Mouse (Mus musculus): ENCODE results near the gene Blcap. TPM values are rescaled to one million over a fixed set of nuclear protein-coding genes. Genes with fewer than 3 reads are reported as not detected.

The Blcap gene
- total RNA-seq, 2 experiments from 2014 or later = 120 to 136 TPM

DNA sequence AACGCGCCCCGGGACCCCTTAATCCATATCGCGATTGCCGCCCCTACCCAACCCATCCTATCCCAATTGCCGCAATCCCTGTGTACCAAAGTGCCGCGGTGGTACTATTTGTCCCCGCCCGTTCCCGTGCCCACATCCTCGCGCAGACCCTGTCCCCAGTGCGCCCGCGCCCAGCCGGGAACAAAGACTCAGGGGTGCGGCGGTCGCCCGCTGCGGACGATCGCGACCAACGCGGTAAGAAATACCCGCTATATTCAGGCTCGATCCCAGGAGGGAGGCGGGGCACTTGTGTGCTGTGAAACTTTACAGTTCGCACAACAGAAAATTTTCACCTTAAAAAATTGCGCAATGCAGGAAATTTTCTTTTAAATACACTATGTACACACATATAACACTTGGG, 10.8 kb downstream of the Blcap start:
- no peak for DNase-seq (ENCODE audit: low spot score in 2 of 2)

DNA sequence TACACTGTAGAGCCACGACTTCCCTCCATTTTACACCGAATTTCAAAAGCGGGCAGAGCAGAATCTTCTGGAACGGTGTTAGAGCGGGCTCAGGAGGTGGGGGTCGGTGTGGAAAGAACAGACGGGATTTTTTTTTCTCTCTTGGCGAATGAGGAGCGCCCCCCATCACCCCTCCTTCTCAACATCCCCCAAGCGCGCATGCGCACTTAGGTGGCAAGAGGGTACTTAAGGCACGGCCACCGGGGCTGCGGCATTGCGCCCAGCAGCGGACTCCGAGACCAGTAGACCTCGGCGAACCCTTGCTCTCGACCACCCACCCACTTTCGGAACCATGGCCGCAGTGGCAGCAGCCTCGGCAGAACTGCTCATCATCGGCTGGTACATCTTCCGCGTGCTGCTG, 11.2 kb downstream of the Blcap start, which contains the start of gene Nnat:
Gene Nnat (plus strand): TSS at position 221 of the 400 bp plus-strand sequence.
- peak in 1 of 2 experiments; percentile 51 for DNase-seq (ENCODE audit: low spot score in 2 of 2)

DNA sequence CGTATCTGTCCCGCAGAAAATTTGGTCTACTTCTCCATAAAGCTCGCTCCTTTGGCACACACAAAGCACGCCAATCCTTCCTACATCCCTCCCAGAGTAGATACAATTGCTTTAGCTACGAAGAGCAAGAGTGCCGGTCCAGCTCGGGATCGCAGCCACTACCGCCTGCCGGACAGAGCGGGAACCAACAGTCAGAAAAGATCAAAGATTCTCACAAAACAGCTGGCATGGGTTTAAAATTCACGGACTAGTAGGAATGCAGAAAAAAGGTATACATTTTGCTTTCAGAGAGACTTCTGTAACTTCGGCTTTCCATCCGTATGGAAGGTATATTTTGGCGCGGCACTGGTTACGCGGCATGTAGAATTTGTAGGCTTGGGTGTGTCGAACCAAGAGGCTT, 11.6 kb downstream of the Blcap start:
- no peak for DNase-seq (ENCODE audit: low spot score in 2 of 2)

DNA sequence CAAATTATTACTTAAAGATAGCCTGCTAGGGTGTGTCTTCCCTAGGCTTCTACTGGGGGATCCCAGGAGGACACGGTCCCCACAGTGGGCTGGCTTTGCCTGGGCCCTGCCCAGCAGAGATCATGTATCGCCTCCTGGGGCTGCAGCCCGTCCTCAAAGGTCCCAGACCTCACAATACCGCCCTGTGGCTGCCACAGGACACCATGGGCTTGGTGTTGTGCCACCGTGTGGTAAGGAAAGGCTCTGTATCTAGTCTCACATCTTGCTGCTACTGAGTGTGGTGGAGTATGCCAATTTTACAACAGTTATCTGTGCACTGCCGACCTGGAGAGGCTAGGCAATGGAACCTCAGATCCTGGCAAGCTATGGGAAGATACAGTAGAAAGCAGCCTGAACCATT, 12.6 kb downstream of the Blcap start:
- DNase-seq (ENCODE audit: low spot score in 2 of 2) = no peak

DNA sequence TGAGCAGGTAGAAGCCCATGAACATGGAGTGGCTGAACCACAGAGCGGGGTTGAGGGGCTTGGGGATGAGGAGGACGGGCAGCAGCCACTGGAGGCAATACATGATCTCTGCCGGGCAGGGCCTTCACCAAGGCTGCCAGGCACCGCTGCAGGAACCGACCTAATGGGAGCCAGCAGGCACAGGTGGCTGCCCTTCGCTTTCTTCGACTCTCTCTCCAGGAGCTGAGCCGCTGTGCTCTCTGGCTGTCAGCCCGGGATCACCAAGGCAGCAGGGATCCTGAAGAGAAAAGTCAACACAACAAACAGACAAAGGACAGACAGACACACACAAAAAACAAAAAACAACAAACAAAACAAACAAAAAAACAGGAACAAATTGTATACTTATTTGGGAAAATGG, 13.0 kb downstream of the Blcap start:
- DNase-seq (ENCODE audit: low spot score in 2 of 2) = no peak

DNA sequence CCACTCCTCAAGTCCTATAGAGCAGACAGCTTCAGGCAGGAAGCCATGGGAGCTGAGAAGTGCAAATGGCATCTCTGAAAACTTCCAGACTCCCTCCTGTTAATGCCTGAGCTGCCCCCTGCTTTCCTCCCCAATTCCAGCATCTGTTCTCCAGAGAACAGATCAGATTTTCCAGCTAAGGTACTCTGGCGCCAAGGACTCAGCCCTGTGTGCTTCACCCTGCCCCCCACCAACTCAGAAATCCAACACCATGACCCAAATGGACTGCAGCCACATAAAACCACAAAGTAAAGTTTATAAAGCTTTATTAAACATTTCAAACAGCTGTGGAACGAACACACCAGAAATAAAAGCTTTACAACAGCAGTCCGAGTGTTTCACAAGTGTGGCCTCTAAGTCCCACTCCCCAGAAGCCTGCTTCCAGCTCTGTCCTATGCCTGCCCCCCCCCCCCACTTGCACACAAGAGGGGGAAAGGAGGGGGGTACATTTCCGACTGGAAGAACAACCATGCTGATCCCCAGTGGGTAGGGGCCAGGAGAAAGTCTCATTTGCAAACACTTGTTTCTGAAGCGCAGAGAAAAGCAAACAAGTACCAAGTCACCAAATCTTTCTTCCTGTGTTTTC, 14.9 kb downstream of the Blcap start:
- no peak for DNase-seq (ENCODE audit: low spot score in 2 of 2)

DNA sequence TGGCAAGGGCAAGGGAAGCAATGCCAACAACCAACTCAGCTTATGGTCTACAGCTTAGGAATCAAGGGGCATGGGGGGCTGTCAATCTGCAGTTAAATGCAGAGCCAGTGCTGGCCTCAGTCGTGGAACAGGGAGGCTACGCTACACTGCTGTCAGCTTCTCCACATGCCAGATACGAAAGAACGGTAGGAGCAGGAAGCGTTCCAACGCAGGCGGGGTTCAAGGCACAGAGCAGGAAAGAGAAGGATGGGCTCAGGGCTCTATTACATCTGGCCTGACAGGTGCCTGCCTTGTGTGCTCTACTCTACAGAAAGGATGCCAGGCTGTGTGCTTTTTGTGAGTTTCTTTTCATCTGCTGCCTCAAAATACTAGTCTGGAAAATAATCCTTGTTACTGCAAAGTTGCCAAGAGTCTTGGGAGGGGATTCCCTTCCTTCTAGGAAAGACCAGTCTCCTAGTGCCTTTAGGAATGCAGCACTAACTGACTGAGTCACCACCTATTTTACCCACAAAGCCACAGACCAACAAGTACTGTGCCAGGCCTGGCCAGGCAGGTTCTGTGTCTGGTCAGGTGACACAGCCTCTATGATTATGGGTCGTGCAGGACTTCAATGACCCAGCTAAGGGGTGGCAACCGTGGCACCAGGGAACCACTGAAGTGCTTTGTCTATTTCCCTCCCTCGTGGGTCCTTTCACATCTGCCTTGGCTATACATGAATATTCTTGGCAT, 18.8 kb downstream of the Blcap start:
- no peak for DNase-seq (ENCODE audit: low spot score in 2 of 2)

DNA sequence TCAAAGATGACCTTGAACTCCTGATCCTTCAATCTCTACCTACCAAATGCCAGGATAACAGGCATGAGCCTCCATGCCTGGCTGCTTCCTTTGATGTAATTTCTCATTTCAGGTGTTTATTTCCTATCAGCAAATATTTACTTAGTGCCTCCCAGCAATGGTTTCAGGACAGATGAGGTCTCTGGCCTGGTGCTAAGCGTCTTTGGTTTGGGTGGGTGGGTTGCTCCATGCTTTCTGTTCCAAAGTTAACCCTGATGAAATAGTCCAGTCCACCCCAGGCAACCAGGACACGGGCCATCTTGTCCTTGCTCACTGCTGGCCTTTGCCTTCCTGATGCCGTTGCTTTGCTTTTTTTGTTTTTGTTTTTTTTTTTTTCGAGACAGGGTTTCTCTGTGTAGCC, 20.8 kb downstream of the Blcap start:
- DNase-seq (ENCODE audit: low spot score in 2 of 2) = no peak

DNA sequence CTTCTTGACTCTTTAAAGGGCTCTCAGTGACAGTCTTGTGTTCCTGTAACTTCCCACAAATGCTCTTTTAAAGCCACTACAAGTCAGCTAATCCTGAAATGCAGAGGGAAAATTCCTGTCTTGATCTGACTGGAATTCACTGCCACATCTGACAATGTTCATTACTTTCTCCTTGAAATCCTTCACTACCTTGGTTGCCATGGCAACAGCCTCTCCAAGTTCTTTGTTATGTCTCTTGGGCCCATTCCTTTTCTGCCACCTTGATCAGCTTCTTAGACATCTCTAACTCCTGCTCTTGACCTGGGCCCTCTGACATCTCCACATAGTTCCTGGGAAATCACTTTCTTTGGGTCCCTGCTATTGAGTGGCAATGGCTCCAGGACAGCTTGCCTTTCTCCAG, 24.4 kb downstream of the Blcap start:
- DNase-seq (ENCODE audit: low spot score in 2 of 2) = no peak

DNA sequence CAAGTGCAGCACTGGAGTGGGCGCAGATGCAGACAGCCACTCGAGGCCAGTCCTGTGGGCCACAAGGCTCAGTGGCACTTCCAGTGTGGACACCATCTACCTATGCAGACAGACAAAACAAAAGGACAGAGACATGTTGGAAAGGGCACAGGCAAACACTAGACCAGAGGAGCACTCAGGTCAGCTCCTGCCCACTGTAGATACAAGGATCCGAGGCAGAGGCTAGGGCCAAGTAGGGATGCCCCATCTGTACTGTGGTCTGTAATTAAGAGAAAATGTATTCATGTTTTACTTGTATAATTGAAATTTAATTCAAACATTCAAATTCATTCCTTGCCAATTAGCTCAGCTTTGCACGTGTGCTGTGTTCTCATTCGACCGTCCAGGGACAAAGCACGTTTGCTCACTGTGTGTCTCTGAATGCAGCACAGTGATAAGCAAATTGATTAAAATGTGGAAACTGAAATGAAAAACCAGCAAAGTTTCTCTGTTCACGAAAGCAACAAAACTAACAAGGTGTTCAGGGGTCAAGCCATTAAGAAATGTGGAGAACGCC, 26.7 kb downstream of the Blcap start:
- no peak for DNase-seq (ENCODE audit: low spot score in 2 of 2)

DNA sequence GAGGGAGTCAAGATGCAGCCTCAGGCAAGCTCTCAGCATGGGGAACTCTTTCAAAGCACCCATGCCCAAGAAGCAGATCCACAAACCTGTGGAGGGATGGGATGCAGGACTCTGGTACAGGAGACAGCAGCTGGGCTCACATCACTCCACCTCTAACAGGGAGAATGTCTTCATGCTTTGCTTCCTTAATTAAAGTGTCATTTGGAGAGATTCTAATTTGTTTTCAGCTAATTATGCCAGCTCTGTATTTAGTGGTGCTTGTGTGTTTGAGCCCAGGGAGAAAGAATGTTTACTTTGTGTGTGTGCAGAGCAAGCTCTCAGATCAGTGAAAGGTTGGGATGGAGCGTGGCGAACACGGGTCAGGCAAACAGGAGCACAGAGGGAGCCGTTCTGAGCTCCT, 28.7 kb downstream of the Blcap start:
- DNase-seq (ENCODE audit: low spot score in 2 of 2) = no peak

DNA sequence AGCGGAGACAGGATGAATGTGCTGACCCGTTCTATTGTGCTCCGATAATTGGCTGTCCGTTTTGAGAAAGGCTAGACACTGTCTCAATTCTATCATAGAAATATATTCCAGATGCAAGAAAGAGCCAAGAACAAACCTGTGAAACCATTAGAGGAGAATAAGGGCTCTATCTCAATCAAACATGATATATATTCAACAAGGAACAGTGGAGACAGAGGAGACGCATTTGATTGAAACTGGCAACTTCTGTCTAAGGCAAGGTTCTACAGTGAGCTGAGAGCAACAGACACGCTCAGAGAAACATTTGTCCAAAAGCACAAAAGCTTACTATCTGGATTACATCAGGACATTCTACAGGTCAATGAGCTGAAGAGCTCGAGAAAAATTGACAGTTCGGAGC, 29.4 kb downstream of the Blcap start:
- DNase-seq (ENCODE audit: low spot score in 2 of 2) = no peak

DNA sequence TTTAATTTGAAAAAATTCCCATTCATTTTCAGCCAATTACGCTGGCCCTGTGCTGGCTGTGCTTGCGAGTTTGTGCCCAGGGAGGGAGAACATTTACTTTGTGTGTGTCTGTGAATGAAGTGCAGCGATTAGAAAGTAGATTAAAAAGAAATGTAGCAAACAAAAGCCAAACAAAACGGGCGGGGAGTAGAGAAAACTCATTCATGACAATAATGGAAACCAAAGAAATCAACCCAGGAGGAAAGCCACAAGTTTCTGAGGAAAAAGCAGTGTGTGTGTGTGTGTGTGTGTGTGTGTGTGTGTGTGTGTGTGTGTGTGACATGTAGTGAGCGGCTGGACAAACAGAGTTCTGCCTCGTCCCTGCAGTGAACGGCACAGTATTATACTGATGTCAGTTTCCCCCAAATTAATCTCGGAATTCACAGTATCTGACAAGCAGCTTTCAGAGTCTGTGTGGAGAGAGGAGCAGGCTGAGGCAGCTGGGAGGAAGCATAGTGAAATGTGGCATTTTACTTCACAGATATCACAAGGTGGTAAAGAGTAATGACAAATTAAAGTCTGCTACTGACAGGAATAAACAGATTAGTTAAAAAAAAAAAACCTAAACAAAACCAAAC, 30.0 kb downstream of the Blcap start:
- no peak for DNase-seq (ENCODE audit: low spot score in 2 of 2)

DNA sequence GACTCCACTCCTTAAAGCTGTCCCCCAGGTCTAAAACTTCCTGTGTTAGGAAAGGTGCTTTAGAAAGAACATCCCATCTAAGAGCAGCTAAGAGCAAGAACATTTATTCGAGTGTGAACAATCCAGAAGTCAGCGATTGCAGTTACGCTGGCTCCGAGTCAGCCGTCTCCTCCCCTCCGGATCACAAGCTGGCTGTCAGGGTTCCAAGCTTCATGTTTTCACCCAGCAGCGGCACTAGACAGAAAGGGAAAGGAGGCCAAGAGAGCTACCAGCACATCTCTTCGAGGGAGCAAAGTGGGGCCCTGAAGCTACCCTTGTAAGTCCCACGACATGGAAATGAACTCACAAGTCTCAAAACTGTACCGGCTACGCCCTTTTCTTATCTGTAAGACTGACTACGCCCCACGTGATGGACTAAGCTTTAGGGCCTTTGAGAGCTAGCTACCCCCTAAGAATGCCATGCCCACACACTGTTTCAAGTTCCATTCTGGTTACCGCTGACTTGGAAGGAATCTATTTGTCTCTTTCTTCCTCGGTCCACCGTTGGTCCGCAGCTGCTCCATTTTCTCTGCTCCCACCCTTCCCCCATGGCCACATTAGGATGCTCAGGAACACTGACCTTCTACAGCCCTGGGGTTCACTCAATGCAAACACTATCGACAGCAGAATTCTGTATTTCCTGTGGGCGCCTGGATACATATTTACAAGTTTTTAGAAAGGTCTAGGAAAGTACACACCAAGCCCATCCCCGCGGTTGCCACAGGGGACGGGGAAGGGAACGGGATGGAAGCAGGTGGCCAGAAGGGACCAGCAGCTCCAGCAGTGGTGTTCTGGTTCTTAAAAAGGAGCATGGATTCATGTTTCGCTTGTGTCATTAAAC, 30.8 kb downstream of the Blcap start:
- DNase-seq (ENCODE audit: low spot score in 2 of 2) = peak; percentile 55 to 73

DNA sequence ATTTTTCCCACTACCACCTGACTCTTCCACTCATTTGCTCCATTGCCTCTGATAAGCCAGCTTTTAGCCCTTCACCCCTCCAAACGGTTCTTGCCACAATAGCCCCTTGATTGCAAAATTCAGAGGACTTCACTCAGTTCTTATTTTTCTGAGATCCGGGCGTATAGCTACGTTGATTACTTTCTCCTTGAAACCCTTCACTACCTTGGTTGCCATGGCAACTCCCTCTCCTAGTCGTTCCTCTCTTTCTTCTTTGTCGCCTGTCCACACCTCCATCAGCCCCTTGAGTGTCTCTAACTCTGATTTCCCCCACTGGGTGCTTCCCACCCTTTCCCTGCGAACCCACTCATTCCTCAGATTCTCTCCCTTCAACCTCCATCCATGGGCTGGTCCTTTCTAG, 34.0 kb downstream of the Blcap start:
- no peak for DNase-seq (ENCODE audit: low spot score in 2 of 2)

DNA sequence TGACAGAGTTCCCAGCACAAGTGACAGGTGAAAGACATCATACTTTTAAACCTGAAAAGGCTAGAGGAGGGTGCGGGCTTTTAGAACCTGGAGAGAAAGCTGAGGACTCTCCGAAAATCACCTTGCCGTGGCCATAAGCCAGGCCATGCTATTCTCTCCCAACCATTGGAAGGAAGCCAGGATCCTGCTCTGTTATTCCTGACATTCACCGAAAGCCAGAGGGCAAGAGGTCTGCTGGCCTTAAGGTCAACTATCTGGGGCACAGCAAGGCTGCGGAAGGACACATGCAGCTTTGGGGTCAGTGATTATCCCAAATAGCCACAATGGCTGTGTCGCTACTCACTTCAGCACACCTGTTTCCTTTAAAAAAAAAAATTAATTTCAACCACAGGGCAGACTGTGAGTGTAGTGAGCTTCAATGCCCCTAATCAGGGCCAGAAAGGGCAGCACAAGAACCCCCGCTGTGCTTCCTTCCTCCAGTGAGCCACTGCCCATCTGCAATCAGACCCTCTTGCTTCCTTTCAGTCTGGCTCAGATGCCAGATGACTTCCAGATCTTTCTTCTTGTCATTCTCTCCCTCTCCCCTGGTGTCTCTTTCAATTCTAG, 34.5 kb downstream of the Blcap start:
- no peak for DNase-seq (ENCODE audit: low spot score in 2 of 2)

DNA sequence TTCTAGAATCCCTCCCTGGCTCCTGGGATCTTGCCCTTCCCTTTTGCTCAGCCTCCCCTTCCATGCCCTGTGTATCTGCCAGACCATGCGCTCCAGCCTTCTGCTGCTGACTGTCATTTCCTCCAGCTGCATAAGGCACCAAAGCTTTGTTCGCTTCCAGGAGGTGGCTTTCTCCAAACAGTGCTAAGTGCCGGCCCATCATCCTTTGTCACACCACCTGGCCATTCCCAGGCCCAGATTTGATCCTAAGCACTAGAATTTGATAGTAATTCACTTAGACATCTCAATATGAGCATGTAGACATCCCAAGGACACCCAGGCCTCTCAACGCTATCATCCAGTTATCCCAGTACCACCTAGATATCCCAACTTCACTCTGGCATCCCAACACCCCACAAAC, 36.9 kb downstream of the Blcap start:
- no peak for DNase-seq (ENCODE audit: low spot score in 2 of 2)

DNA sequence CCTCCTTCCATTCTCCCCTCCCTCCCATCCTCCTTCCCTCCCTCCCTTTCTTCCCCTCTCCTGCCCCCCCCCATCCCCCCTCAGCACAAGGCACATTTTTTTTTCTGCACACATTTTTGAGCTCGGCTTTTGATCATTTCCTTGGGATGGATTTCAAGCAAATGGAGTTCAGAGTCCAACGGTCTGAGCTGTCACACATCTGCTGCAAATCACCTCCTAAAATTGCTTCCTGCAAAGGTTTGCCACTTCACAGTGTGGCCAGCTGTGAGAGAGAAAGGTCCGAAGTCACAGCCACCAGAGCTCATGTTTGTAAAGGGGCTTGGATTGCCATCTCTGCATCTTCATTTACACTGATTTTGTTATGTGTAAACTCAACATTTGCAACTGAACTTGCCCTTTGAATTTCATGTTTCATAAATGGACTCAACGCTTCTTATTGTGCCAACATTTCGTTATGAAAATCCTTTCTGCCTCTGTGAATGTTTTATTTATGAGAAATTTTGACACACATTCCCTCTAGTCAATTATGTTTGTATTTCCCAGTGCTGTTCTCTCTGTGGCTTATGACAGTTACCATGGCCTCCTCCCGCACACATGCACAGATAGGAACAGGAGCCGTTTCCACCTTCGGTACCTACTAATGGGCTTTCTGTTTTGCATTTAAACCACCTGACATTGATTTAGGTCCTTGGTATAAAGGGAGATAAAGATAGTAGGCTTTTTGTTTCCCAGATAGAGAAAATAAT, 39.2 kb downstream of the Blcap start:
- DNase-seq (ENCODE audit: low spot score in 2 of 2) = no peak

DNA sequence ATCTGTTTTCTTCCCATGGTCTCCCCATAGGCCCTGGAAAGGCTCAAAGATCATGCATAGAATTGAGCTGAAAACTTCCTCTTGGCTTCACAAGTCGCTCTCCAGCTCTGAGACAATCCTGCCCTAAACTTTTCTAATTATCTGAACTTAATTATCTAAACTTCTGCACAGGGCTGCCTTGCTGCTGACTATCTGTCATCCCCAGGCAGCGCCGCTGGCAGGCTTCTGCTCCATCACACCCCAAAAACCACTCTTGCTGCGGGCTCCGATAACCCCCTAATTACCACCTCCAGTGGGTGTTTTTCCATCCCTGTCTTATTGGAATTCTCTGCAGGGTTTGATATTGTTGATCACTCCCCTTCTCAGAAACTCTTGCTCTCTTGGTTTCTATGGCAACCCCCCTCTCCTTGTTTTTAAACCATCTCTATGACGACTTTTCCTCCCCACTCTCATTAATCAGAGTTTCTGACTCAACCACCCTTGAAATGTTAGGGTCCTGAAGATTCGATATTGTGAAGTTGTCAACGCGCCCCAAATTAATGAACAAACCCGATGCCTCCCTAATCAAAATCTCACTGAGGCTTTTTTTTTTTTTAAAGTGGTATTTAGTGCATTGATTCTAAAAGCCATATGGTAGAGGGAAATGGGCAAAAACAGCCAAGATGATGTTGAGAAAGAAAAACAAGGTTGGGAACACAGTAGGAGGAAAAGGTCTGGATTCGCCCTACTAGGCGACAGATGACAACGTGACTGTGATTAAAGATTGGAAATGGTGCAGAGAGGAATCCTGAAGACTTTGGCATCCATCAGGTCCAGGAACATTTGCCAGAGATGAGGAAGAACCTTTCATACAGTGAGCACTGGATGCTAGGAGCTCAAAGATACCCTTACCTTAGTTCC, 40.8 kb downstream of the Blcap start:
- DNase-seq (ENCODE audit: low spot score in 2 of 2) = peak; percentile 34 to 57

Data from layer of hippocampus, adult 18-20 months (tissue).